Mouse (Mus musculus) megakaryocyte-erythroid progenitor cell, adult 5-6 weeks (primary cell): Measurements from ENCODE around the gene Ssh1. TPM values are rescaled to one million over a fixed set of nuclear protein-coding genes. Genes with fewer than 3 reads are reported as not detected.

Experiments used
- ATAC-seq: replicated peaks from 2 replicates; pipeline ENCODE4 v1.8.0; 2016; ENCODE audit warnings: mild to moderate bottlenecking, inconsistent platforms; ENCODE audit not compliant: severe bottlenecking, poor library complexity, low FRiP score, low TSS enrichment
- total RNA-seq, 2 experiments: library from RNA; stranded (forward) in 1 of 2; stranded (reverse) in 1 of 2; fragments of 200-1000, 215-1000 nt in 1 of 2; fragments of >200 nt in 1 of 2; fragmentation: Nextera tagmentation in 1 of 2; gene quantifications; 2 replicates each; pipeline ENCODE4 v1.2.3; 2014 to 2017

The Ssh1 gene
- total RNA-seq (2014; fragmentation: Nextera tagmentation) (12.5 and 20.6 TPM in 2 replicates), total RNA-seq (2017) (3.7 and 5.1 TPM in 2 replicates)

DNA sequence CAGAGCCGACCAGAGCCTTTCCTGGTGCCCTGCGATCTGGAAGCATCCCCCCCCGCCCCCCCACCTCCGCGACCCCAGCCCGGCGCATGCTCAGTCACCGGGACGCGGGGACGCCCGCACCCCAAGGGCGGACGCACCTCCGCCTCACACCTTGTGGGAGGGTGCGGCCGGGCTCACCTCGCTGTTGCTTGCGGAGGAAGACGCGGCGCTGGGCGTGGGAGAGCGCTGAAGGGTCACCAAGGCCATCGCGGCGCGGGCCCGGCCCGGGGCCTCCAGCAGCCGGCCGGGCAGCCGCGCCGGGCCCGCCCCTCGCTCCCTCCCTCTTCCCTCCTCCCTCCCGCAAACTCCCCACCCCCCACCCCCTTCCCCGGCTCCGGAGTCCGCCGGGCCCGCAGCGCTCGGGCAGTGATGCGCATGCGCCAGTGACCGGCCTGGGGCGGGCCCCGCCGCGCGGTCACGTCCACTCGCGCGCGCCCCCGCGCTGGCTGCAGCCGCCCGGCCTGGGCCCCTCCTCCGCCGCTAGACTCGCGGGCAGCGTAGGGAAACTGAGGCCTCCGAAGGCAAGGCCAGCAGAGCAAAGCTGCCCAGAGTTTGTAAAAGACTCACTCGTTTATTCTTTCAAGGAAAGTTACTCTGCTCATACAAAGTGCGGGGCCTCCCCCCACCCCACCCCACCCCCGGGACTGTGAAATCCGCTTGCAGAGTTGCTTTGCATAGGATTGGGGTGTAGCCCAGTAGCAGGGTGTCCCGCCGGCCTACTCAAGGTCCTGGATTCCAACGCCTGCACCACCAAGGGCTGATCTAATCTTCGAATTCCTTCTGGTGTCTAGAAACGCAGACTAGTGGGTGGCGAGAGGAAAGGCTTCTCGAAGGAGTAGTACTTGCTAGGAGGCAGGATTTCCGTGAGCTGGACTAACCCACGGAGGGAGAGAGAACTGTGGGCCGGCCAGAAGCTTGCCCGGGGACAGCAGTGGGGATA is at the start of gene Ssh1:
TSS of gene Ssh1 (minus strand) at position 408 of the 979 bp plus-strand sequence.
- ATAC-seq, result peak; percentile 30

DNA sequence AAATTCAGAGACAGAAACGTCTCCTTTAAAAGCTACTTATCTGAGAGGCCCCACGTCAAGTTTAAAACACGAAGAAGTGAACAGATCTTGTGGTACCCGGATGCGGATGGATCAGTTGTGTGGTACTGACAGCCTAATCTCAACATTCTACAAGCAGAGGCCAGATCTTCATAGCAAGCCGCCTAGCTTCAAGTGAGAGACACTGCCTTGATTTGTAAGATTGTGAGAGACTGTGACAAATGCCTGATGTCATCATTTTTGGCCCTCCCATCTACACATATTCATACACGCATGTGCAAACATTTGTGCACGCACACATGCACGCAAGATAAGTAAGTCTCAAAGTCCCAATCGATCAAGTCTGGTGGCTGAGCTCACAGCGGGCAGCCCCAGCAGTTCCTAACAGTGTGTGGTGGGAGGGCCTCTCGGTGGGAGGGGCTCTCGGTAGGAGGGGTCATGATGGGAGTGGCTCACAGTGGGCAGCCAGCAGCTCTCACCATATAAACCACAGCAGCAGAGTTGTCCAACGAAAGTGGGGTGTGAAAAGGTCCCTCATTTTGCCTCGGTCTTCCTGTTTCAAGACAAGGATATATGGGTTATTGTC is 47.7 kb upstream of the Ssh1 start:
- ATAC-seq, result peak; percentile 95

DNA sequence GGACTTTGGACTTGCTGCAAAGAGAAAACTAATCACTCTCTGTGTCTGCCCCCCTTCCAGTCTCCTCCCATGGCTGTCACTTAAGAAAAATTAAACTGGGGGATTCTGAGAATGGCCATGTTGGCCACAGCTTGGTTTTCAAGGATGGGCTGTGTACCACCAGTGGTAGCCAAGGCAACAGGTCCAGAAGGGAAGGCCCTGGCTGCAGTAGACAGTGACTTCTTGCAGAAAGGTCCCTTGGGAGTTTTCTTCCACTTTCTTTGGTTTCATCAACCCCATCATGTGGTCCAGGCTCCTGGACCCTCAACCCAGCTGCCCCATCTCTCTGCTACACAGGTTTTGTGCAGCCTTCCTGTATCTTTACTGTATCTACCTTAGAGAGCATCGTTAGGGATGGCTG is 47.2 kb upstream of the Ssh1 start:
- ATAC-seq, result no peak

DNA sequence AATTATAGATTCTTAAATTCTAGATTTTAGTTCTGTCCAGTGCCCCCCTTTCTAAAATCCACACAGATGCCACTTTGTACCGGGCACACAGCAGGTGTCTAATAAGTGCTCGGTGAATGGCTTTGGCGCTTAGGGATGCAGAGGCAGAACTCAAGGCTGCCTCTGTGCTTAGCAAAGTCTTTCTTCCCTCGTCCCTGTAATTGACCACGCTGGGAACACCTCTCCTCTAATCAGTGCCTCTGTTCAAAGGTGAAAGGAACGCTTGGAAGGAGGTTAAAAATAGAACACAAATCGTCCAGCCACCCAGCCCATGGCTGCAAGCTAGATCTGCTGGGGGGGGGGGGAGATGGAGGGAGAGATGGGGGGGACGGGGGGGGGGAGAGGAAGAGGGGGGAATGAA is 46.8 kb upstream of the Ssh1 start:
- no peak for ATAC-seq

DNA sequence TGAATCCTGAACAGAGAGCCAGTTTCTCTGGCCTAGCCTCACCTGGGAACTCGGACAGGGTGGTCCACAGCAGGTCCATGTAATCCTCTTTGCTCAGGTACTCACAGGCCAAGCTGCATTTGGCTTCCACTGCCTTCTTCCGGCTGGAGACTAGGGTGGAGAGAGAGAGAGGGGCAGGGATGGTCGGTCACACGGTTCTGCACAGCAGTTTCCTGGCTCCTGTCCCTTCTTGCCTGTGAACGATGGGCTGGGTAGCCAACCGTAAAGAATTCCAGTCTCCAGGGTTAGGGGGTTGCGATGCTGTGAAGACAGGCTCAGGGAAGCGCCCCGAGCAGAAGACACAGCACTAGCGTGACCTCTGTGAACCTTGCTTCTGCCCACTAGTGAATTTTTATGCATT is 41.4 kb upstream of the Ssh1 start:
- ATAC-seq, result no peak

DNA sequence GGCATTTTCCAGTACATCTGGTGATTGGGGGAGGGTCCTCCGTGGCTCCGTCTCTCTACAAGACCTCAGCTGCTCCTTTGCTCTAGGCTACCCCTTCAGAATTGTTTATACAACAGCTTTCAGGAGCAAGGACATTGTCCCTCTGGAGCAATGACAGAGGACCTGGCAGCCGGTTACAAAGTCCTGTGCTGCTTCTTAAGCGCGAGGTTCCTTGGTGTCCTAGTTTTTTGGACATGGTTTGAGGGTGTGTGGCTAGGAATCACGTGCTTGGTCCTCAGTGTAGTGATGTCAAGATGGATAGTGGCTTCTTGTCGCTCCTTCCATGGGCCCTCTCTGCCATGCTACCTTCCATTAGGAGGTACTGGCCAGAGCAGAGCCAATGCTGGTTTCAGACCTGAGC is 40.7 kb upstream of the Ssh1 start:
- no peak for ATAC-seq

DNA sequence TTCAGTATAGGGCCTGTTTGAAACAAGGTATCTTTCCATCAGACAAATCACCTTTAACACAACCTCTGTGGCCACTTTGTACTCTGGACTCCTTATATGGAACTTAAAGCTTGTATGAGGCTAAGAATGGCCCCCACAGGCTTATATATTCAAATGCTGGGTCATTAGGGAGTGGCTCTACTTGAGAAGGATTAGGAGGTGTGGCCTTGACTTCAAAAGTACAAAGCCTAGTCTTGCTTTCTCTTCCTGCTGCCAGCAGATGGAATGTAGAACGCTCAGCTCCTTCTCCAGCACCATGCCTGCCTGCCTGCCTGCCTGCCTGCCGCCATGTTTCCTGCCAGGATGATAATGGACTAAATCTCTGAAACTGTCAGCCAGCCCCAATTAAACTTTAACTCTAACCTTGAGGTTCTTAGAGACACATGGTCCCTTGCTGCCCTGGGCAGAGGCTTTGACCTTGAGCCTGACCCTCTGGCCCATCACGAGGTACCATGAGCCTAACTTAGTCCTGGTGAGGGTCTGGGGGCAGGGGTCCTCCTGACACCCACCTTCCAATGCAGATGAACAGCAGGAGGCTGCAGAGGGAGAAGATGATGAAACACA is 38.6 kb upstream of the Ssh1 start:
- ATAC-seq, result no peak

DNA sequence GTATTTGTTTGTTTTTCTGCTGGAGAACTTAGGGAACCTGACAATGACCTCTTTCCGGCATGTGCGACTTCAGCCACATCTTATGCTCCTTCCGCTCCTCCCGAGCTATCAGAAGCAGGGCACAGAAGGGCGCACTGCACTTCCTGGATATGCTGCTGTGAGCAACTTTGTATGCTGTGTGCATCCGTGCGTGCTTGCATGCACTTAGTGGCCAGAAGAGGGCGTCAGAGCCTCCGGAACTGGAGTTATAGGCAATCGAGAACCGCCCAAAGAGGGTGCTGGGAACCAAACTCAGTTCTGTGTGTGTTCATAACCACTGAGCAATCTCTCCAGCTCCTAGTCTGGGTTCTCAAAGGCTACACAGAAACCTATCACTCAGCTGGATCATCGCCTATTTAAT is 37.0 kb upstream of the Ssh1 start:
- ATAC-seq, result no peak

DNA sequence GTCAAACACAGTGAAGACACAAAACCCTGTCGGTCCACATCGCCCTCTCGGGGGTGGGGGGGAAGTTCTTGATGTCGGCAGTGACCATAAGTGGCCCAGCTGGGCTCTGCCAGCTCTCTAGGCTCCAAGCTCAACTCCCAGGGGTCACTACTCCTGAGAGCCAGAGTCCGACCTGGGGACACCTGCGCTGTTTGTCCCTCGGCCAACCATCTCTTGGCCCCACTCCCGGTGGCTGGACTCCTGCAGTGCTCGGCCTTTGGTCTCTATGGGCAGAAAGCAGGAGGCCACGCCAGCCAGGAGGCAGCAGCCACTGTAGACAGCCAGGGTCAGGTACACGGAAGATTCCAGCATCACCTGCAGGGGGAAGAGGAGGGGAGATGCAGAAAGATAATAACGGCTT is 34.4 kb upstream of the Ssh1 start:
- no peak for ATAC-seq

DNA sequence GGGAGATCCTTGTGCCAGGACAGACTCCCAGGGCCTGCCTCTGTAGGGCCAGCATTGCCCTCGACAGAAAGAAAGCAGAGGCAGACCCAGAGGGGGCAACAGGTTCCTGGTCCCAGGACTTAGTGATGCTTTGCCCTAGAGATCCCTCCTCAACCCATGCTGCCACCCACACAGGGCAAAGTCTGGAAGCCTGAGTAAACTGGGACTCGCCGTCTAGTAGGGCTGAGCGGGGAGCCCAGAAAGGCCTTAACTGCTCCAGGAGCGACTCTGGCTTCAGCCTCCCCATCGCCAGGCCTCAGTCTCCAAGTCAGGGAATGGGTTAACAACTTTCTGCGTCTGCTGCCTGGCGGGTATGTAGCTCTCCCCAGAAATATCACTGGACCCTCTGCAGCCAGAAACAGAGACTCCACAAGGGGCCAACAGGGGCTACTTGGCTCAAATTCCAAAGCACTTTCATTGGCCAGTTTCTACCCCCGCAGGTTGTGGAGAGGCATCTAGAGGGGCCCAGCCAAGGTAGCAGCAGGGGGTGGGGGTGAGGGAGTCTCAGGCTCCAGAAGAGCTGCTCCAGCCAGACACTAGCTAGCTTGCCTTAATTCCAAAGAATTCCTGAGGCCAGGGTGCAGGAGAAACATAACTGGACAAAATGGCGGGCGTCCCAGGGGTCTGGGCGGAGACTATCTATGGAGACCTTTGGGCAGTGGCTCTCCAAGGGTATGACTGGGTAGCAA is 33.7 kb upstream of the Ssh1 start:
- no peak for ATAC-seq

DNA sequence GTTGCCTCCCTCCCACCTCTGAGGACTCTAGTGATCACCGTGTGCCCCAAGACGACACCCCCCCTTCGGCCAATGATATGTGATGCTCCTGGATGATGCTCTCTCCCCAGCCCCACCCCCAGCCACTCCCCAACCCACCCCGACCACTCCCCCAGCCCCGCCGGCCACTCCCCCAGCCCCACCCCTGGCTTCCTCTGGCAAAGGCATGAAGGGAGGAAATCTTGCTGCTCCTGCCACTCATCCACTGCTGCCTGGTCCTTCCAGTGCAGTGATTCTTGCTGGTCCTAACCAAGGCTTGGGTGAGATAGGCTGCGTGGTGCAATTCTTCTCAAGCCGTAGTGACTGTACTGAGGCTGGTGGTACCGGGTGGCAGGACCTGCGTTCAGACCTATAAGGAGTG is 31.2 kb upstream of the Ssh1 start:
- no peak for ATAC-seq

DNA sequence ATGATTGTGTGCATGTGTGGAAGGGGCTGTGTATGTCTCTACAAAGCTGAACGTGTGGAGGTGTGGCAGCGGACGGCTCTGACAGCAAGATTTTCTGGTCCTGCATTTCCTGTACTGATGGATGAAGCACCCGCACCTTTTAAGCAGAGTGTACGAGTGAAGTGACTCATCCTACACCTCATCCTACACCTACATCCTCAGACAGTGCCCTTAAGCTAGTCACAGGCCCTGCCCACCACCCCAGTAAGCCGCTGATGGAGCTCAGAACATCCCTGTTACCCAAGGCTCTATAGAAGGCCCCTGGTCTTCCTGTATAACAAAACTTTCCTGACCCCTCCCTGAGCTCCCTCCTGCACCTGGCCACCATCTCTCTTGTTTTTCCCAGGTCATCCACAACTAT is 30.7 kb upstream of the Ssh1 start:
- no peak for ATAC-seq

DNA sequence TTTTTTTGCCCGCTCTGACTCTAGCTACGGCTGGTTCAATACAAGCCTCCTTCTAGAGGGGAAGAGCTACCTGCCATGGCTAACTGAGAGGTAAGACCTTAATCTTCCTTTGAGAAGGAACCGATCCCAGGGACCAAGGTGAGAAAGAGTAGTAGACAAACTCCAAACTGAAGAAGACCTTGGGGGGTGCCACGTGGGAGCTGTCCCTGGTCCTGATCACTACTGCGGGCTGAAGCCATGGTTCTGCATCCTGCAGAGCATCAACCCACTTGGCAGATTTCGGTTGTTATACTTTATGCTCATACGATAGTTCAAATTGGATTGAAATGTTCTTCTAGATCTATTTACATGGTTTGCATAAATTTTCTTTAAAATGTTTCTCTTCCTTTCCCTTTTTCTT is 21.4 kb upstream of the Ssh1 start:
- 0 out of 2 replicates have a peak, but pooled peaks have one; percentile 41 for ATAC-seq

DNA sequence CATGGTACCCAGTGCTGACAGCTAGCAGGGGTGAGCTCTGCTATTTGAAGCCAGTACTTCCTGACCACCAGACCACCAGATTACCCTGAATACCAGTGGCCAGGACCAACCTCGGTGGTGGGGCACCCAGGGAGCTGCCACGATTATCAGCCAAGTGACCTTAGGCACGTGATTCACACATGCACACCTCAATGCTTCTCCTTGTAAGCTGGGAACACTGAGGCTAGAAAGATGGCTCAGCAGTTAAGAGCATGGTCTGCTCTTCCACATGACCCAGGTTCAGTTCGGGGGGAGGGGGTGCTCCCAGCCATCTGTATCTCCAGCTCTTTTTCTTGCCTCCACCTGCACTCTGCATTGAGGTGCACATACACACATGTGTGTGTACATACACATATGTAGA is 15.4 kb upstream of the Ssh1 start:
- ATAC-seq, result no peak

DNA sequence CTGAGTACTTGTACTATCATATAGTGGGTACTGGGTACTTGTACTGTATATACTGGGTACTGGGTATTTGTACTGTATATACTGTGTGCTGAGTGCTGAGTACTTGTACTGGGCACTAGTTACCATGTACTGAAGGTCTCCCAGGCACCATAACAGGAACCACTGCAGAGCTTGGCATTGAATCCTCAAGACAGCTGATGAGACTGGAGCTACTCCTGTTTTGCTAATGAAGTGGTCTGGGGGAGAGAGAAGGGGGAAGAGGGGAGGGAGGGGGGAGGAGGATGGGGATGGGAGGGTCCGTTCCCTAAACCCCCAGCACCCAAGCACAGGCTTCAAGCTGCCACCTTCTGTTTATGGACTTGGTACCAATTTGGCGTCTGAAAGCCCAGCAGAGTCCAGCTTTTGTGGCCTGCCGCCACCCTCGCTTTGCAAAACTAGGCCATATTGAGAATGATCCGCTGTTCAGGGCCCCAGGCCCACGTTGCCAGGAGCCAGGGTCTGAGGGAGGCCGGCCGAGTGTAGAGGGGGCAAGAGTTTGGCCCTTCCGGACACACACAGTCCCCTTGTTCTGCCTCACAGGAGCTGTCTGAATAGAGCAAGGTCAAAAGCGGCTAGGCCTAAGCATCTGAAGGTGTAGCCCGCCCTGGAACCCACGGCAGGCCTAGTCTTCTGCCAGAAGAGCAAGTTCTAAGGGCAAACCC is 14.2 kb upstream of the Ssh1 start:
- no peak for ATAC-seq

DNA sequence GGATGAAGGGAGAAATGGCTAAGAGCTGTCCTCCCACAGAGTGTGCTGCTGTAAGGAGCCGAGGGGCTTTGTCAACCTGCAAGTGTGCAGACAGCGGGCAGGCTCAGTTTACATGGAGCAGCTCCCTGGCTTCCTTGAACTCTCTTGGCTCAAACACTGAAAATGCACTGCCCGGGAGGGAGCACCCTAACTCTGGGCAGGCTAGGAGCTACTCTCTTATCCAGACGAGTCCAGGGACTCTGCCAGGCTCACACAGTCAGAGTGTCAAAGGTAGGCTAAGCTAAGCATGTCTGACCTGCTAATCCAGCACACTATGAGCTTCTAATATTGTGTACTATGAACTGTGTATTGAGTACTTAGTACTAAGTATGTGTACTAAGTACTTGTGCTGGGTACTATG is 13.3 kb upstream of the Ssh1 start:
- ATAC-seq, result no peak

DNA sequence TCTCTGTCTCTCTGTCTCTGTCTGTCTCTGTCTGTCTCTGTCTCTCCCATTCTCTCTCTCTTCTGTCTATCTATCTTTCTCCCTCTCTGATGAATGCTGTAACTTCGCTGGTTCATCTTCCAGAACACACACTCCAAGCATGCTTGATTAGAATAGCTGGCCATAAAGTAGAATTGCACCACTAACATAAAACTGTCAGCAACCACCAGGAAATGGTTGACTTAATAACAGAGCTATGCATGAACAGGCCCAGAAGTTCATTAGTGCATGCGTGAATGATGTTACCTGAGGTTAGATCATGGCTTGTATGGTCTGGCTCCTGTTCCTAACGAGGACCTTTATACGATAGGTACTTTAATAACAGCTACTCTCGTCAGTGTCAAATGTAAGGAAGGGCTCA is 11.4 kb upstream of the Ssh1 start:
- ATAC-seq, result no peak

DNA sequence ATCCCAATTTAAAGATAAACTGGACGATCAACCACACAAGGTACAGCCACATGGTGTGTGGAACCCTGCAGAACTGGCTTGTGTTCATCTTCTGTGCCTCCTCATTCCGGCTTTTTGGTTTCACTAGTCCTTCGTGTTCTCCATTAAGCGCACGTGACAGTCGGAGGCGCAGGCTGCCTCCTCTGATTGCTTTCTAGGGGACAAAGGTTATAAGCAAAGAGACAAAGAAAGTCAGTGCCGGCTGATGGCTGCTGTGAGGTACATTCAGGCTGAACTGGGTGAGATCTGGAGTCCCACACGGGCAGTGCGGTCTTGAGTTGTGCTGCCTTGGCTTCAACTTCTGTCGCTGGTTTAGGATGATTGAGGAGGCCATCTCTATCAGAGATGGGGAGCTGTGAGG is 10.9 kb upstream of the Ssh1 start:
- no peak for ATAC-seq

DNA sequence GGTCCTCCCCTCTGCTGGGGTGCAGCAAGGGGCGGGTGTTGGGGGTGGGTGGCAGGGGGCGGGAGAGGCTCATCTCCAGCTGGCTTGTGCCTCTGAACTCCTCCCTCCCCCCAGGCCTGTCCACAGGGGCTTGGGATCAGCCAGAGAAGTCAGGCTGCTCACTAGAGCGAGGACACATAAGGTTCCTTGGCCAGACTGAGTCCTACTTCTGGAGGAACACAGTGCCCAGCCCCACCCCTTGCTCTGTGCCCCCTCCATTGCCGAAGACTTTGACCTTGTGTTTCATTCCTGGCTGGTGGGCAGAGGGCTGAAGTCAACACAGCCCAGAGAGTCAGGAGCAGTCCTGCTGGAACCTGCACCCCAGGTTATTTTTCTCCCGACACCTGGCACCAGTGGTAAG is 9.8 kb upstream of the Ssh1 start, which contains the start of gene Dao:
TSS of gene Dao (plus strand) at position 162 of the 400 bp plus-strand sequence.
- ATAC-seq, result no peak
